Comparison of ENCODE assay signal across 8 mouse cellular contexts in genomic region chr1:136768969-136769401, GRCm38 (mm10).
DNase-seq lines count a peak whose midpoint lies in the region; ATAC-seq and TF ChIP-seq lines count a peak whose summit lies in the region.

No protein-coding gene starts in this region.

- peak; percentile 41; the same call in 1 of the 2 replicates for TF ChIP-seq CTCF in liver, adult 2 months (IDR thresholded peaks at IDR 0.05; ENCODE audit: low read depth, low read length)

- WGBS in hindbrain, embryonic 13.5 days, result 2% methylated on average over 10 of the region's 10 CpGs
- 2% methylated on average over 10 of the region's 10 CpGs for WGBS in liver, adult 2 months

- peak; percentile 12 for DNase-seq in kidney, adult 18-20 months
- DNase-seq in kidney, adult 11 months, result no peak
- DNase-seq in embryo, embryonic 11 days, result peak; percentile 85
- DNase-seq in liver, adult 2 months (ENCODE audit: extremely low read depth, low read depth, low spot score), result peak; percentile 46
- peak; percentile 36 for DNase-seq in naive thymus-derived CD4-positive, alpha-beta T cell, adult 2 months (ENCODE audit: low read depth)
- no peak for DNase-seq in B cell, adult 2 months
- no peak for DNase-seq in thymus, adult 18-20 months

- no peak for TF ChIP-seq POLR2A in liver, adult 2 months (IDR thresholded peaks at IDR 0.05; ENCODE audit: extremely low read depth, insufficient read depth, low read length)

- H3K4me3 ChIP-seq in hindbrain, embryonic 13.5 days, result 0 out of 2 replicates have a peak overlapping the region, but pooled peaks have one; percentile 3
- no peak overlapping the region for H3K4me3 ChIP-seq in liver, adult 2 months (ENCODE audit: insufficient read depth, low read depth, low read length)

- no peaks in the 10 kb centered on the region for H3K79me2 ChIP-seq in liver, adult 2 months (ENCODE audit: control insufficient read depth, insufficient read depth, low read length)

- H3K36me3 ChIP-seq in hindbrain, embryonic 13.5 days, result no peaks in the 10 kb centered on the region
- no peaks in the 10 kb centered on the region for H3K36me3 ChIP-seq in liver, adult 2 months (ENCODE audit: control insufficient read depth, insufficient read depth, low read length)

- H3K27ac ChIP-seq in hindbrain, embryonic 13.5 days, result peak overlapping the region; percentile 70
- H3K27ac ChIP-seq in liver, adult 2 months (replicated peaks; ENCODE audit: insufficient read depth, low read depth, low read length), result no peak overlapping the region

- H3K4me2 ChIP-seq in hindbrain, embryonic 13.5 days, result peak overlapping the region; percentile 35

- peak; percentile 73 for ATAC-seq in hindbrain, embryonic 13.5 days (ENCODE audit: low FRiP score)

- H3K9ac ChIP-seq in hindbrain, embryonic 13.5 days, result no peak overlapping the region
- H3K9ac ChIP-seq in liver, adult 2 months (ENCODE audit: low read depth, low read length), result no peak overlapping the region

- H3K4me1 ChIP-seq in hindbrain, embryonic 13.5 days (replicated peaks), result peaks cover 9% of the 10 kb centered on the region
- H3K4me1 ChIP-seq in liver, adult 2 months (ENCODE audit: control insufficient read depth, insufficient read depth, low read length), result no peaks in the 10 kb centered on the region

- no peaks in the 10 kb centered on the region for H3K27me3 ChIP-seq in hindbrain, embryonic 13.5 days
- no peaks in the 10 kb centered on the region for H3K27me3 ChIP-seq in liver, adult 2 months (ENCODE audit: control insufficient read depth, insufficient read depth, low read length)

- peaks cover 3% of the 10 kb centered on the region; the same call in 1 of the 2 replicates for H3K9me3 ChIP-seq in hindbrain, embryonic 13.5 days

Comparison
In these comparisons a context has a peak if more than half of its experiments do, and no peak if none do; other contexts are left out.
1. DNase-seq: peak in kidney, adult 18-20 months (single experiment), embryo, embryonic 11 days (single experiment), liver, adult 2 months (single experiment) and naive thymus-derived CD4-positive, alpha-beta T cell, adult 2 months (single experiment); none in kidney, adult 11 months (single experiment), B cell, adult 2 months (0 of 2) and thymus, adult 18-20 months (0 of 2).